Mouse (Mus musculus): Measurements from ENCODE around the gene Gm15155. TPM values are rescaled to one million over a fixed set of nuclear protein-coding genes. Genes with fewer than 3 reads are reported as not detected.

Gm15155 gene
- polyA plus RNA-seq (2015; fragmentation: Illumina TruSeq; extraction: RNeasy Lipid Tissue Mini Kit (QIAGEN cat#74804); ENCODE audit: insufficient read depth, low read depth, low replicate concordance), result not detected

DNA sequence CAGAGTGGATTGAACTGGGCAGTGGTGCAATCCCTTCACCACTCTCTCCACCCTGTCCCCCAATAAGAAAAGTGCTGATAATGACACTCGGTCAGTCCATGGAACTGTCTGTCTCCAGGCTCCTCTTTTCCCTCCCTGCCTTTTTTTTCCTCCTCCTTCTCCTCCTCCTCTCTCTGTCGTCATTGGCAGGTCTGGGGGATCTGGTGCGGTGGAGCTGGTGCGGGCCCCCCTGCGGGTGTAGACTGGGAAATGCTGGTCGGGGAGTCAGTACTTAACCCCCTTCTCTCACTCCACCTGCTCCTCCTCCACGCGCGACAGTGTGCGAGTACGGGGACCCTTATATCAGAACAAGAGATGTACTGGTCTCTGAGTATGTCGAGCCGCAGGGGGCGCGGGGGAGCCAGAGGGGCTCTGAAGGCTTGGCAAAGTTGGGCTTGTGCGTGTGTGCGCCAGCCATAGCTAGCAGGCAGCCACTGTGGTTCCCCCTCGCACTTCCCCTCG lies at the start of gene Gm15155:
Gene Gm15155 (plus strand): TSS at position 401 of the 501 bp plus-strand sequence.

DNA sequence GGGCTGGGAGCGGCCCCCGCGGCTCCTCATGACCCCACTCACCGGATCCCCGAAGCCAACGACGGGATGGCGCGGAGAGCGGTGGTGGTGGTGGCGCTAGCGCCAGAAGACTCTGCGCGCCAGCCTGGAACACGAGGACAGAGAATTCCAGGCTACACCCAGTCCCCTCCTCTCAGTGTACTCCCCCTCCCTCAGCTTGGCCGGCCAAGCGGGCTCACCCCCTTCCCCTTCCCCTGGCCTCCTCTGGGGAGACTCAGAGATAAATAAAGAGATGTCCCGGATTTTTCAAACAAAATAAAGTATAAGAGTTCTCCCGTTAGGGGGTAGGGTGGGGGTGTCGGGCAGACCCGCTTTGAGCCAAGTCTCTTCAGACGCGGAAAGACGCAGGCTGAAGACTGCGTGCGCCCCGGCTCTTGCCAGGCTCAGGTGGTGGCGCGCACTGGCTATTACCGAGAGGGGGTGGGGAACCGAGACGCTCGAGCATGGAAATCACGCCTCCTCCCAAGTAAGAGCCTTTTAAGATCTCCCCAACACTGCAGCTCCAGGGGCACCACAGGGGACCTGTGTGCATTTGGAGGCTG lies 750 bp upstream of the Gm15155 start, which contains the start of gene Ptchd1:
Gene Ptchd1 (minus strand): TSS at position 114 of the 581 bp plus-strand sequence.

Other genes with a start within 250 kb of the Gm15155 start
- gene Ptchd1, start 927 bp upstream of the Gm15155 start, polyA plus RNA-seq (2015; fragmentation: Illumina TruSeq; extraction: RNeasy Lipid Tissue Mini Kit (QIAGEN cat#74804); ENCODE audit: insufficient read depth, low read depth, low replicate concordance), result not detected